Mouse (Mus musculus) mammary gland, adult 2 months (tissue): Measurements from ENCODE around the gene Prkrip1. TPM values are rescaled to one million over a fixed set of nuclear protein-coding genes. Genes with fewer than 3 reads are reported as not detected.

ENCODE experiments used
- polyA plus RNA-seq: library from polyadenylated mRNA; depleted of rRNA; stranded (reverse); fragments of >200 nt; gene quantifications from 2 replicates; pipeline ENCODE4 v1.2.3, GENCODE M21; 2012; ENCODE audit warnings: low replicate concordance; rRNA removed

Prkrip1 gene
- polyA plus RNA-seq, result 6.7 and 9.3 TPM in 2 replicates

GRCm38 (mm10) chr5:136198474-136199391 is at the start of gene Prkrip1:
Gene Prkrip1, minus strand, starts transcription at chr5:136198963.

GRCm38 (mm10) chr5:136246452-136246838 is 47.7 kb upstream of the Prkrip1 start, which contains the start of gene Sh2b2:
Gene Sh2b2, minus strand, starts transcription at chr5:136246556.

GRCm38 (mm10) chr5:136170512-136171362 is 28.0 kb downstream of the Prkrip1 start, which contains the start of gene Orai2:
Gene Orai2, minus strand, starts transcription at chr5:136170713.

GRCm38 (mm10) chr5:136135571-136136291 is 63.0 kb downstream of the Prkrip1 start, which contains the start of the genes Lrwd1 and Alkbh4:
Gene Lrwd1, minus strand, starts transcription at chr5:136136074.
Gene Alkbh4, plus strand, starts transcription at chr5:136136146.

Other genes starting within 250 kb of the Prkrip1 start
- gene Ssc4d, start 224.4 kb downstream of the Prkrip1 start, polyA plus RNA-seq, result 8.7 and 11.4 TPM in 2 replicates
- gene Zp3, start 218.9 kb downstream of the Prkrip1 start, polyA plus RNA-seq, result not detected in 2 replicates
- 42.7 and 70.4 TPM in 2 replicates for gene Dtx2, start 204.2 kb downstream of the Prkrip1 start, polyA plus RNA-seq
- 0.10 TPM in 1 of 2 replicates, not detected in the other for gene Upk3b, start 160.5 kb downstream of the Prkrip1 start, polyA plus RNA-seq
- gene Upk3bl, start 144.5 kb downstream of the Prkrip1 start, polyA plus RNA-seq, result not detected in 2 replicates
- gene Rasa4, start 115.0 kb downstream of the Prkrip1 start, polyA plus RNA-seq, result 33.3 and 41.5 TPM in 2 replicates
- 32.0 and 57.2 TPM in 2 replicates for gene Polr2j, start 82.3 kb downstream of the Prkrip1 start, polyA plus RNA-seq
- 30.5 and 45.7 TPM in 2 replicates for gene Lrwd1, start 62.9 kb downstream of the Prkrip1 start, polyA plus RNA-seq
- 22.8 and 32.0 TPM in 2 replicates for gene Alkbh4, start 62.8 kb downstream of the Prkrip1 start, polyA plus RNA-seq
- 57.2 and 121 TPM in 2 replicates for gene Orai2, start 28.2 kb downstream of the Prkrip1 start, polyA plus RNA-seq
- gene Sh2b2, start 47.6 kb upstream of the Prkrip1 start, polyA plus RNA-seq, result 81.9 and 132 TPM in 2 replicates